Mouse (Mus musculus): ENCODE data around the gene Rnd3.

DNA sequence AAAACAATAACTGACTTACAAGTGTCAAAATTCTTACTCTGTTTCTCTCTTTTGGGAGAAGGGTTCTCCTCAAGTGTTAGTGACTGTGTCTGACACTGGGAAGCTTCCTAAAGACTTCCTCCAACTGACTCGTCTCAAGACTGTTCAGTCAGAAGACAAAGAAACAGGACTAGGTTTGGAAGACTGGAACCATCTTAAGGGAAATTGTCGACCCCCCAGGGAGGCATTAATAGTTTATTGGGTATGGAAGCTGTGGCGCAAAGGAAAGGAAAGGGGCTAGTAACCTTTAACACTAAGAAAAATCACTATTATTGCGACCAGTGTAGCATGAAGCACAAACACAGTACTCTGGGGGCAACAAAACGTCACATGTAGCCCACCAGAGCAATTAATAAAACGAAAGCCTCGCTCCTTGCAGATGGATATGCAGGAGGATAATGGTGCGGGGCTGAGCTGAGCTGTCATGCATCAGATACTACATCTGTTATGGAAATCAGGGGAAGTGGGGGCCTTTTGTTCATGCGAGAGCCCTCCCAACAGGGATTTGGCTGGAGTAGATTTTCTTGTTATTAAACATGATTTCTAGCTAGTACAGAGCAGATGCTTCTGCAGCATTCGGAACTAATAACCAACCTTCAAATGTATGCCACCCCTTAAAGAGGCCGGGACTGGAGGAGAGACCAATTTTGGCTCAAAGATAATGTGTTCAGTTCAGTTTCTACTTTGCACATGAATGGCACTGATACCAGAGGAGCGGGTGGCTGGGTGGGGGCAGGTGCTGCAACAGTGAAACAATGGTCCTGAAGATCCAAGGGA lies 61.4 kb downstream of the Rnd3 start:
- TF ChIP-seq CTCF (IDR thresholded peaks at IDR 0.05; ENCODE audit: borderline replicate concordance, extremely low read depth, insufficient read depth, insufficient read length), result no peak
- no peak for TF ChIP-seq POLR2A (IDR thresholded peaks at IDR 0.05; ENCODE audit: borderline replicate concordance, extremely low read depth, insufficient read depth, insufficient read length, poor library complexity, severe bottlenecking)
